Mouse (Mus musculus) liver, embryonic 14.5 days (tissue): ENCODE results near the gene Mrpl20.

Source experiments
- CTCF ChIP-seq: IDR thresholded peaks from 2 replicates; pipeline ENCODE4 v1.5.1; 2016; ENCODE audit warnings: antibody characterized with exemption, low read depth, control low read depth
- EP300 ChIP-seq: IDR thresholded peaks from 2 replicates; pipeline ENCODE4 v1.6.1; 2016; ENCODE audit warnings: antibody characterized with exemption, low read depth

DNA sequence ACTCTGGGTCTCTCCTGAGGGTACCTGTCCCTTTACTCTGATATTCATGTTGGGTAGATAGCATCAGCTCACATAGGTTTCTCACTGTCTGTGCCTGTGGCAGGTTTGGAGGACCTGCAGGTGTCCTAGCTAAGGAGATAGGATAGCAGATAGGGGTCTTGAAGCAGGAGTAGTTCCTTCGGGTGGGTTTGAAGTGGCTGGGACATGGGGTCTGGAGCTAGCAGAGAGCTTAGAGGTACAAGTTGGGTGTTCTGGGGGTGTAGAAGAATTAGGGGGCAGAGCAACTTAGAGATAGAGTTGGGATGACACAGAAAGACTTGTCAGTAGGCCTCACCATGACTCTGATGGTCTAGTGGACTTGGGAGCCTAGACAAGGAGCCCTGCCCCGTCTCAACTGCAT lies 46.7 kb downstream of the Mrpl20 start:
- TF ChIP-seq EP300 (no peak), CTCF (no peak)
